Mouse (Mus musculus) intestine, embryonic 14.5 days (tissue): Measurements from ENCODE around the gene Vti1a. TPM values are rescaled to one million over a fixed set of nuclear protein-coding genes. Genes with fewer than 3 reads are reported as not detected.

ENCODE experiments used
- ATAC-seq: fragments of 200-750 bp; cut with Nextera tagmentation; replicated peaks from 2 replicates; pipeline ENCODE4 v1.8.0; 2017; ENCODE audit warnings: low read depth, moderate number of reproducible peaks, moderate TSS enrichment, moderate library complexity; ENCODE audit not compliant: low FRiP score, low TSS enrichment
- DNase-seq: peaks from one replicate; pipeline ENCODE4 v3.0.0-alpha.2; 2018; ENCODE audit warnings: low spot score
- H3K27ac ChIP-seq: fragments of 300-500 bp; sonication (generic); 2 replicates; pipeline ENCODE4 v1.5.1; 2014; ENCODE audit warnings: low read depth, mild to moderate bottlenecking, control low read depth
- H3K27me3 ChIP-seq: fragments of 300-500 bp; sonication (generic); replicated peaks from 2 replicates; pipeline ENCODE4 v1.6.1; 2014; ENCODE audit warnings: low read length, control low read depth; ENCODE audit not compliant: control insufficient read depth, insufficient read depth
- H3K36me3 ChIP-seq: fragments of 300-500 bp; sonication (generic); 2 replicates; pipeline ENCODE4 v1.6.1; 2014; ENCODE audit warnings: low read length, control low read depth; ENCODE audit not compliant: control insufficient read depth, insufficient read depth
- H3K4me1 ChIP-seq: fragments of 300-500 bp; sonication (generic); replicated peaks from 2 replicates; pipeline ENCODE4 v1.6.1; 2014; ENCODE audit warnings: low read length, control low read depth, mixed read lengths; ENCODE audit not compliant: control insufficient read depth, insufficient read depth
- H3K4me2 ChIP-seq: fragments of 300-500 bp; sonication (generic); 2 replicates; pipeline ENCODE4 v1.6.1; 2014; ENCODE audit warnings: low read length
- H3K4me3 ChIP-seq: fragments of 300-500 bp; sonication (generic); 2 replicates; pipeline ENCODE4 v1.5.1; 2014; ENCODE audit warnings: low read depth, low read length, control low read depth, mixed read lengths
- H3K9ac ChIP-seq: fragments of 300-500 bp; sonication (generic); 2 replicates; pipeline ENCODE4 v1.6.1; 2014; ENCODE audit warnings: mild to moderate bottlenecking, low read length
- H3K9me3 ChIP-seq: fragments of 300-500 bp; sonication (generic); 2 replicates; pipeline ENCODE4 v1.6.1; 2016; ENCODE audit warnings: low read length, control low read depth; ENCODE audit not compliant: control insufficient read depth
- WGBS: fragments of 180-500 bp; shearing (Covaris S2); extraction: QIAGEN DNeasy Blood & Tissue Kit; methylation state at CpG from one replicate; pipeline ENCODE4 v1.1.7; 2014; 5-methylcytosine and 5-hydroxymethylcytosine counted together
- polyA plus RNA-seq: library from polyadenylated mRNA; unstranded; fragments of >200 nt; fragmentation: Nextera tagmentation; extraction: Ambion mirVana; gene quantifications from 2 replicates; pipeline ENCODE4 v1.2.1, GENCODE M21; 2014

Gene Vti1a
- polyA plus RNA-seq, 1 experiment from 2014 or later = 23.5 TPM

DNA sequence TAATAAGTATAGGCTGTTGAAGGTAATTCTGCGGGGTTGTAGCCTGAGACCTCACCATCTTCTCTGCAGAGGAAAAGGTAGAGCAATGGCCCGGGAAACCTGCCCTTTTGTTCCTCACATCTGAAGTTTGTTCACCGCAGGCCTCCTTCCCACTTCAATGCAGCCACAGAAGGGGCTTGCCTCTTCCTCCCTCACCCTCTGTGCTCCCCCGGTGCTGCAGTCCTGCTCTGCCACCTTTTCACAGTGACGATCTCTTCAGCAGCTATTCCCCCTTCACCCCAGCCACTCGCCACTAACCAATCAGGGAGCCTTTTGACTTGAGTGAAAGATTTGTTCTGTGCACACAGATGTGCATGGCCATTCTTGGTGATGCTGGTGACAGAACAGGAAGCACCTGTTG is 92.4 kb downstream of the Vti1a start:
- no peak overlapping the region for H3K9ac ChIP-seq
- H3K9me3 ChIP-seq = no peaks in the 10 kb centered on the region
- no peak overlapping the region for H3K4me2 ChIP-seq
- H3K27ac ChIP-seq = no peak overlapping the region
- H3K36me3 ChIP-seq = no peaks in the 10 kb centered on the region
- WGBS = 69% methylated on average over 6 of the region's 6 CpGs
- no peak for DNase-seq
- no peak overlapping the region for H3K4me3 ChIP-seq
- no peak for ATAC-seq
- H3K27me3 ChIP-seq = no peaks in the 10 kb centered on the region
- H3K4me1 ChIP-seq = no peaks in the 10 kb centered on the region

DNA sequence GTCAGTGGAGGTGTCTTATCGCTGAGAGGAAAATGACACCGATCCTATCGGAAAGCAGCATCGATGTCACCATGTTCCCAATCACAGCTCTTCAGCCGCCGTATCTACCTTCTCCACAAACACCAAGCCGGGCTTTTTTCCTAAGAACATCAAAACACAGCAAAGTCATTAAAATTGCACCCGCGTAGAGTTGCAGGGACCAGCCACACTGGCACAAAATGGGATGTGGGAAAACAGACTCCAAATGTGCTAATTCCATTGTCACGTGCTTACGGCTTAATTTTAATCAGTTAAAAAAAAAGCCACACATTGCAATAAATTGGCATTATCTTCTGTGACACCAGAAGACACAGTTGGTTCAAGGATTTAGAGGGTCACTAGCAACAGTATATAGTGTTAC is 95.3 kb downstream of the Vti1a start:
- 93% methylated on average over 11 of the region's 11 CpGs for WGBS
- H3K4me2 ChIP-seq = no peak overlapping the region

DNA sequence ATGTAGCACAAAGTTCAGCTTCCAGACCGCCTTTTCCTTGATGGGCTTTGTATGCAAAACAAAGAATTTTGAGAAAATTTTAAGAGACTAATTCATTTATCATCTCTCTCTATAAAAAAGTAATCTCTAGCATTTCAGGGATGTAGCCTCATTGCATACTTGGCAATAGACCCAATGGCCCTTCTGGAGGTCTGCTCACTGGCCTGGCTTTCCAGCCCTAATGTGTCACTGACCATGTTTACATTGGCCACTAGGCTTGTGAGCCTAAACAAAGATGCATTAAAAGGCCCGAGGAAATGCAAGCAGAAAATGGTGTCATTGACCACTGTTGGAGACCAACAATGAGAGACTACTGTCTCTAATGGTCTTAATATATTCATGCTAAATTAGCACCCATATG is 95.8 kb downstream of the Vti1a start:
- Histone ChIP-seq H3K4me2 (no peak overlapping the region), H3K27ac (no peak overlapping the region), H3K4me3 (no peak overlapping the region), H3K9me3 (no peaks in the 10 kb centered on the region), H3K27me3 (no peaks in the 10 kb centered on the region), H3K9ac (no peak overlapping the region), H3K36me3 (no peaks in the 10 kb centered on the region), H3K4me1 (no peaks in the 10 kb centered on the region)
- 55% methylated on average over 2 of the region's 2 CpGs for WGBS
- ATAC-seq (no peak), DNase-seq (no peak)

More for the DNA sequence above, 95.3 kb downstream of the Vti1a start:
- no peaks in the 10 kb centered on the region for H3K9me3 ChIP-seq
- H3K36me3 ChIP-seq = no peaks in the 10 kb centered on the region
- H3K27ac ChIP-seq = no peak overlapping the region
- no peak overlapping the region for H3K4me3 ChIP-seq
- no peaks in the 10 kb centered on the region for H3K4me1 ChIP-seq
- no peak for ATAC-seq
- H3K9ac ChIP-seq = no peak overlapping the region
- H3K27me3 ChIP-seq = no peaks in the 10 kb centered on the region
- DNase-seq = no peak

DNA sequence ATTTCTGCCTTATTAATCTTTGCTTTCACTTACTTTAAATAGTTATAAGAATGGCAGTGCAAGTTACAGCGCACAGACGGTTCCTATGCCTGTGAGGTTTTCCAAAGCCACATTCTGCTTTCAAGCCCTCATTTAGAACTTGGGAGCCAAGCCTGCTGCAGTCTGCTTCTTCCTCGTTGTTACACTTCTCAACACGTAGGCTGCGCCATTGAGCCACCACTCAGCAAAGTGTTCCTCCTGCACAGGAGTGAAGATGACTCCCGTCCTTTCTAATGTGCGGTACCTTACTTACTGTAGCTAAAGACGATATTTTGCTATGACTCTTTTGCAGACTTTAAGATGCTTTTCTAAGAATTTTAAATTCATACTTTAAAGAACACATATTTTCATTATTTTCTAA is 98.0 kb downstream of the Vti1a start:
- Histone ChIP-seq H3K9me3 (no peaks in the 10 kb centered on the region), H3K27me3 (no peaks in the 10 kb centered on the region), H3K4me1 (no peaks in the 10 kb centered on the region), H3K4me3 (no peak overlapping the region), H3K9ac (no peak overlapping the region), H3K27ac (no peak overlapping the region), H3K4me2 (no peak overlapping the region), H3K36me3 (no peaks in the 10 kb centered on the region)
- no peak for ATAC-seq
- DNase-seq = peak; percentile 66
- WGBS = 48% methylated on average over 8 of the region's 8 CpGs

DNA sequence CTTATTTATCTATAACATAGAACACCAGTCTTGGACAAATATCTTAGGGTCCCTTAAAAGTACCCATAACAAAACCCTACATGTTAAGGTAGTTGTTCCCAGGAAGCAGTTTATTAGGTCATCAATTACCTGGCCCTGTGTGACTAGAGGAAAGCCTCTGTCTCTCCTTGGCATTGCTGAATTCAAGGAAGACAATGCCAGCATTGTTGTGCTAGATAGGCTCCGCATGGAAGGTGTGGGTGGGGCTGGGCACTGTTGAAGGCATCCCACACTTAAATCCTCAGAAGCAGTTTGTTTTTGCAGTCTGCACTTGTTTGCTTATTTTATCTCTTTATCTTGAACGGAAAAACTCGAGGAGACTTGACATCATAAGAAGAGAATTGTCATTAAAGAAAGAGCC is 102.7 kb downstream of the Vti1a start:
- no peak for ATAC-seq
- no peak overlapping the region for H3K4me3 ChIP-seq
- no peaks in the 10 kb centered on the region for H3K4me1 ChIP-seq
- H3K27me3 ChIP-seq = no peaks in the 10 kb centered on the region
- H3K9me3 ChIP-seq = no peaks in the 10 kb centered on the region
- no peak overlapping the region for H3K27ac ChIP-seq
- H3K9ac ChIP-seq = no peak overlapping the region
- H3K36me3 ChIP-seq = no peaks in the 10 kb centered on the region
- H3K4me2 ChIP-seq = no peak overlapping the region
- WGBS = 36% methylated on average over 3 of the region's 3 CpGs
- DNase-seq = no peak

DNA sequence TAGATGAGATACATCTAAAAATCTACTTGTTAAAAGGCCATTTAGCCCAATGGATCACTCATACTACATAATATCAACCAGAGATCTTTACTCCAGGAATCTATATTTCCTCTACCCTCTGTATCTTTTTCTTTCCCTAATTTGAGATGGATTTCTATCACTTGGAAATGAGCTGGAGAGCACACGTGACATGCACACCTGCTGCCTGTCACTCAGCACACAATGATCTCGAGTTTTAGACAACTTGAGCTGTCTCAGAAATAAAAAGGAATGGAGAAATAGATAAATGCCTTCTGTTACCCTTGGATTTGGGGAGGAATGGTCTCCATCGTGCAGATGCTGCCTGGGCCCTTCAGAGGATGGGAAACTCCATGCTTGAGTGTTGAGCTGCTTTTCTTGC is 103.9 kb downstream of the Vti1a start:
- WGBS = 78% methylated on average over 3 of the region's 3 CpGs
- Histone ChIP-seq H3K4me3 (no peak overlapping the region), H3K27ac (no peak overlapping the region), H3K9ac (no peak overlapping the region), H3K9me3 (no peaks in the 10 kb centered on the region), H3K36me3 (no peaks in the 10 kb centered on the region), H3K4me2 (no peak overlapping the region), H3K27me3 (no peaks in the 10 kb centered on the region), H3K4me1 (no peaks in the 10 kb centered on the region)
- ATAC-seq (no peak), DNase-seq (no peak)

DNA sequence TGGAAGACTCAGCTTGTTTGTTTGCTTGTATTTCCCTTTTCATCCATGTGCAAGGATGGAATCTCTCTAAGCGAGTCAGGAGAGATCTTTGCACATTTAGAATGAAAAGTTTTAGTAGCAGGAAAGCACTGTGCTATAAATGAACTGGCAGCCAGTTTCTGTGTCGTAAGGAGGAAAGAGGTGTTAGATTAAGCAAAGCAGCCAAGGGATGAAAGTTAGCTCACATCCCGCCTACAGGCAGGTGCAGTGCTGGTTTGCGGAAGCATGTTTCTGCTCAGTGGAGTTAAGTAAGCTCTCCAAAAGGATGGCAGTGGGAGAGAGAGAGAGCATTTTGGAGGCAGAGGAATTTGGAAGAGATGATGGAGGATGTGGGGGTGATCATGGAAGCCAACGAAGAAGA is 105.7 kb downstream of the Vti1a start:
- ATAC-seq = no peak
- Histone ChIP-seq H3K9ac (no peak overlapping the region), H3K27ac (no peak overlapping the region), H3K36me3 (no peaks in the 10 kb centered on the region), H3K27me3 (no peaks in the 10 kb centered on the region), H3K4me1 (no peaks in the 10 kb centered on the region), H3K4me3 (no peak overlapping the region), H3K9me3 (no peaks in the 10 kb centered on the region), H3K4me2 (no peak overlapping the region)
- 92% methylated on average over 5 of the region's 5 CpGs for WGBS
- DNase-seq = no peak

DNA sequence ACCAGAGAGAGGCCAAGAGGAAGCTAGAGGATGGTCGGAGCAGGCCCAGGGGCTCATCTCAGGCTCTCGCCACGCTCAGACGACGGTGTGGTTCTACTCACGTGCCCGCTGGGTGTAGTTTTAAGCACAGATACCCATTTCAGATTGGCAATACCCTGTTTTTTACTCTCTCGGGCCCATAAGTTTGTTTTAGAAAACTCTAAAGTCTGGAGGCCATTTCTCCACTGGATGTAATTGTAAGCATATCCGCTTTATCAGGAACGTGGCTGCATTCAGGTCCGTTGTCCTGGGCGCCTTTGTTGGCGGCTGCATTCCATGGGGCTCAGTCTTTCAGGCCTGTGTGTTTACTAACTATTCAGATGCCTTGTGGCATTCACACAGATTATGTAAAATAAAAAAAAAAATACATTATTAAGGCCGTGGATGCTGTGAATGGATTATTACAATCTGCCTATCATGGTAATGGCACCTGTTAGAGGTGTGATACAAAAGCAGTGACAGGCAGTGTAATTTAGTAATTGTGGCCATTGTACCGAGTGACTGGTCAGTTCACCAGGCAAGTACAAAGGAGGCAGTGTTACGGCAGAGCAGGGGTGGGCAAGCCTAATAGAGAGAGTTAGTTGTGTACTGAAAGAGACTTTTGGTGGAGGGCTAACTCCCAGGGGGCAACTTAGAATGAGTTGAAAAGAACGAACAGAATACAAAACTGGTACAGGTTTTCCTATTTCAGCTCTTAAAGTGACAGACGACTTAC is 106.4 kb downstream of the Vti1a start:
- ATAC-seq = no peak
- Histone ChIP-seq H3K4me2 (no peak overlapping the region), H3K36me3 (no peaks in the 10 kb centered on the region), H3K27ac (no peak overlapping the region), H3K27me3 (no peaks in the 10 kb centered on the region), H3K9ac (no peak overlapping the region), H3K4me1 (no peaks in the 10 kb centered on the region), H3K9me3 (no peaks in the 10 kb centered on the region), H3K4me3 (no peak overlapping the region)
- DNase-seq = no peak
- WGBS = 83% methylated on average over 18 of the region's 18 CpGs

DNA sequence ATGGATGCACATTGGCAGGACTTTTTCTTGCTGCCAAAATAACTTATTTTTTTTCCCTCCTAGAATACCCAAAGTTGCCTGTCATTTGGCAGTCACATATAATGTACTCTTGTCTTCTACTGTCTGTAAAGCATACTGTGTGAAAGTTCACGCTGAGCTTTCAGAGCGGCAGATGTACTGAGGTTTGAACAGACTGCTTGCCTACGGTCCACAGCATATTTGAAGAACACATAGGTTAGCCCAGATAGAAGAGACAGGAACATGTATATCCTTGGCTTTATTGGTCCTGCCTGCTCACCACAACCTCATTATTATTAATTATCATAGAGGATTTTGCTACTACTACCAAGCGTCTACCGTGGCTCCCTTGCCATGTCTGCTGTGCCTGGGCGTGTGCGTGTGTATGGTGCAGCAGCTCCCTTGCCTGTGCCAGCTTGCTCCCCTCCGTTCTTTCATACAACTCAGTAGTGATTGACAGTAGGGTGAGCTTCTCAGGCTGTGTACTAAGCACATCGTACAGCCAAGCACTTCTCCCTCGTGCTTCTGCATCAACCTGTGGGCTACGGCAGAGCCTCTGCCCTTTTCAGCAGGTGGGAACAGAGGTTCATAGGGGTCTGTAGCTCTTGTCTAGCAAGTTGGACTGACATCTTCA is 107.1 kb downstream of the Vti1a start:
- DNase-seq = no peak
- Histone ChIP-seq H3K4me1 (no peaks in the 10 kb centered on the region), H3K9ac (no peak overlapping the region), H3K4me2 (no peak overlapping the region), H3K27ac (no peak overlapping the region), H3K9me3 (no peaks in the 10 kb centered on the region), H3K36me3 (no peaks in the 10 kb centered on the region), H3K27me3 (no peaks in the 10 kb centered on the region), H3K4me3 (no peak overlapping the region)
- WGBS = 93% methylated on average over 11 of the region's 11 CpGs
- ATAC-seq = no peak
